10 mouse cellular contexts compared by ENCODE assay signal in genomic region chr3:144362472-144362871, GRCm38 (mm10).
DNase-seq lines count a peak whose midpoint lies in the region; TF ChIP-seq lines count a peak whose summit lies in the region.
"Had no signal": no experiment of that assay in that cellular context is flagged by ENCODE, and none has a peak within 500 bp of the region (broad histone marks: within the 10 kb centered on the region; RNA-seq: fewer than 3 reads in every experiment).

No protein-coding gene starts in this region.

- DNase-seq in left cerebral cortex, adult 18-20 months (ENCODE audit: low spot score in 2 of 2): peak; percentile 20 to 48
- DNase-seq in left cerebral cortex, adult 9 months (ENCODE audit: low spot score in 2 of 2): no peak
- peak; percentile 28 for DNase-seq in ES-E14 (ENCODE audit: low read depth, low spot score)
- DNase-seq in adrenal gland, postnatal 25 days: peak; percentile 69
- DNase-seq in lung, adult 18-20 months: peak; percentile 32 to 37
- DNase-seq in thymus, adult 18-20 months: peak; percentile 10 to 19
- DNase-seq in retina, embryonic 14.5 days (ENCODE audit: low spot score): no peak
- no peak for DNase-seq in right cerebral cortex, postnatal 36 days (ENCODE audit: low spot score in 2 of 2)

- no peak overlapping the region for H3K27ac ChIP-seq in ES-E14 (ENCODE audit: insufficient read depth, low read depth, low read length, poor library complexity, severe bottlenecking)
- H3K27ac ChIP-seq: hindbrain, embryonic 15.5 days; midbrain, embryonic 12.5 days had no signal

- no peaks in the 10 kb centered on the region for H3K9me3 ChIP-seq in ES-E14 (ENCODE audit: control insufficient read depth, insufficient read depth, low read depth, low read length)
- H3K9me3 ChIP-seq: hindbrain, embryonic 15.5 days had no signal

- no peak overlapping the region for H3K9ac ChIP-seq in ES-E14 (ENCODE audit: insufficient read depth, low read depth, low read length, poor library complexity, severe bottlenecking)
- H3K9ac ChIP-seq: hindbrain, embryonic 15.5 days; midbrain, embryonic 12.5 days had no signal

- no peaks in the 10 kb centered on the region for H3K4me1 ChIP-seq in ES-E14 (ENCODE audit: control insufficient read depth in 2 of 2, insufficient read depth in 2 of 2, low read length in 2 of 2, poor library complexity in 1 of 2)

- in situ Hi-C loops in ES-E14 (cut with MboI; ENCODE audit: low sequenced_read_pairs in 2 of 2, unreplicated experiment in 2 of 2): no loop called here

- no peaks in the 10 kb centered on the region for H3K36me3 ChIP-seq in ES-E14 (ENCODE audit: control insufficient read depth, insufficient read depth, low read length, poor library complexity, severe bottlenecking)
- H3K36me3 ChIP-seq: hindbrain, embryonic 15.5 days; midbrain, embryonic 12.5 days had no signal

- H3K4me3 ChIP-seq in ES-E14 (ENCODE audit: insufficient read depth in 1 of 2, low read depth in 1 of 2, low read length in 2 of 2, poor library complexity in 1 of 2, severe bottlenecking in 1 of 2): no peak overlapping the region
- H3K4me3 ChIP-seq: hindbrain, embryonic 15.5 days; midbrain, embryonic 12.5 days had no signal

TF ChIP-seq in ES-E14, 5 proteins besides CTCF, POLR2A, EP300 and RAD21:
- TF ChIP-seq HCFC1 (IDR thresholded peaks at IDR 0.05; ENCODE audit: borderline replicate concordance, insufficient read depth, low read length): no peak
- no peak for TF ChIP-seq ZNF384 (IDR thresholded peaks at IDR 0.05; ENCODE audit: low read depth, low read length)
- 0 out of 2 replicates have a peak, but pooled peaks have one; percentile 28 for TF ChIP-seq ZC3H11A (IDR thresholded peaks at IDR 0.05; ENCODE audit: borderline replicate concordance, low read depth, low read length)

Comparison
In these comparisons a context has a peak if more than half of its experiments do, and no peak if none do; other contexts are left out.
1. DNase-seq: peak in left cerebral cortex, adult 18-20 months (2 of 2), ES-E14 (single experiment), adrenal gland, postnatal 25 days (single experiment), lung, adult 18-20 months (2 of 2) and thymus, adult 18-20 months (2 of 2); none in left cerebral cortex, adult 9 months (0 of 2), retina, embryonic 14.5 days (single experiment) and right cerebral cortex, postnatal 36 days (0 of 2).